Mouse (Mus musculus) liver, postnatal 0 days (tissue): ENCODE measurements around the gene Kcnab2. TPM values are rescaled to one million over a fixed set of nuclear protein-coding genes. Genes with fewer than 3 reads are reported as not detected.
A peak's percentile ranks its signal among the peaks of the same experiment; 100 is the strongest.

Experiments used
- ATAC-seq: fragments of 200-750 bp; cut with Nextera tagmentation; 2 replicates; pipeline ENCODE4 v1.8.0; 2017; ENCODE audit warnings: mild to moderate bottlenecking, moderate library complexity
- DNase-seq: peaks from one replicate; pipeline ENCODE4 v3.0.0-alpha.2; 2016
- H3K27ac ChIP-seq: fragments of 300-500 bp; sonication (generic); 2 replicates; pipeline ENCODE4 v1.5.1; 2014; ENCODE audit warnings: antibody characterized with exemption, moderate library complexity, mild to moderate bottlenecking, low read depth
- H3K27me3 ChIP-seq: fragments of 300-500 bp; sonication (generic); 2 replicates; pipeline ENCODE4 v1.6.1; 2014; ENCODE audit warnings: low read length, control low read depth, mixed read lengths; ENCODE audit not compliant: insufficient read depth
- H3K36me3 ChIP-seq: fragments of 300-500 bp; sonication (generic); replicated peaks from 2 replicates; pipeline ENCODE4 v1.6.1; 2014; ENCODE audit warnings: mild to moderate bottlenecking, control low read depth, low read length, moderate library complexity, mixed read lengths; ENCODE audit not compliant: insufficient read depth
- H3K4me1 ChIP-seq: fragments of 300-500 bp; sonication (generic); 2 replicates; pipeline ENCODE4 v1.6.1; 2014; ENCODE audit warnings: antibody characterized with exemption, mild to moderate bottlenecking, control low read depth; ENCODE audit not compliant: insufficient read depth
- H3K4me2 ChIP-seq: fragments of 300-500 bp; sonication (generic); 2 replicates; pipeline ENCODE4 v1.6.1; 2014; ENCODE audit warnings: low read depth, mild to moderate bottlenecking, low read length, moderate library complexity, mixed read lengths
- H3K4me3 ChIP-seq: fragments of 300-500 bp; sonication (generic); 2 replicates; pipeline ENCODE4 v1.5.1; 2014; ENCODE audit warnings: low read depth, low read length
- H3K9ac ChIP-seq: fragments of 300-500 bp; sonication (generic); replicated peaks from 2 replicates; pipeline ENCODE4 v1.6.1; 2014; ENCODE audit warnings: mild to moderate bottlenecking, moderate library complexity
- H3K9me3 ChIP-seq: fragments of 300-500 bp; sonication (generic); 2 replicates; pipeline ENCODE4 v1.6.1; 2016; ENCODE audit warnings: mild to moderate bottlenecking, control low read depth, low read length, mixed read lengths
- CTCF ChIP-seq: sonication (generic); IDR thresholded peaks from 2 replicates; pipeline ENCODE4 v1.5.1; 2016; ENCODE audit warnings: antibody characterized with exemption, low read depth
- EP300 ChIP-seq: IDR thresholded peaks from 2 replicates; pipeline ENCODE4 v1.6.1; 2016; ENCODE audit warnings: antibody characterized with exemption, low read depth, mild to moderate bottlenecking
- WGBS: fragments of 180-500 bp; shearing (Covaris S2); extraction: QIAGEN DNeasy Blood & Tissue Kit; methylation state at CpG from one replicate; pipeline ENCODE4 v1.1.7; 2014; ENCODE audit not compliant: insufficient replicate concordance; 5-methylcytosine and 5-hydroxymethylcytosine counted together
- polyA plus RNA-seq: library from polyadenylated mRNA; unstranded; fragments of >200 nt; fragmentation: Nextera tagmentation; extraction: Ambion mirVana; gene quantifications from 2 replicates; pipeline ENCODE4 v1.2.1, GENCODE M21; 2015

Kcnab2 gene
- polyA plus RNA-seq, 1 experiment from 2014 or later = 6.7 TPM

DNA sequence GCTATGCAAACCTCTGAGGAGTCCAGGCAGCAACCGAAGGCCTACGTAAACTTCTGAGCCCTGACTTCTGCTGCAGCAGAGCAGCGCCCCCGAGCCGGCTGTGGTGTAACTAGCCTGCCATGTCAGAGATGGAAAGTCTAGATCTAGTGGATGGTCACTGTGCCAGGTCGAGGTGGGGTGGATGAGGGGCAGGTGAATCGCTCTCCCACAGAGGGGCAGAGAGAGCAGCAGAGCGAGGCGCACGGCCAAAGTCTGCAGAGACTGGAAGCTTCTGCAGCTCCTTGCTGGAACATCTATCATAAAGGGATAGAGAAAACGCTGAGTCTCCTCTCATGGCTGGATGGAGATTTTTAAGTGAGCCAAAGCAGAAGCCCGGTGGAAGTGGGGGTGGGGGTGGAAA is 15.2 kb downstream of the Kcnab2 start:
- TF ChIP-seq CTCF = no peak
- TF ChIP-seq EP300 = no peak
- DNase-seq (no peak), ATAC-seq (no peak)
- H3K36me3 ChIP-seq = no peaks in the 10 kb centered on the region
- no peak overlapping the region for H3K27ac ChIP-seq
- no peaks in the 10 kb centered on the region for H3K27me3 ChIP-seq
- H3K9ac ChIP-seq = no peak overlapping the region
- WGBS = 82% methylated on average over 12 of the region's 12 CpGs
- H3K4me3 ChIP-seq = no peak overlapping the region
- no peak overlapping the region for H3K4me2 ChIP-seq
- H3K4me1 ChIP-seq = no peaks in the 10 kb centered on the region
- H3K9me3 ChIP-seq = no peaks in the 10 kb centered on the region

DNA sequence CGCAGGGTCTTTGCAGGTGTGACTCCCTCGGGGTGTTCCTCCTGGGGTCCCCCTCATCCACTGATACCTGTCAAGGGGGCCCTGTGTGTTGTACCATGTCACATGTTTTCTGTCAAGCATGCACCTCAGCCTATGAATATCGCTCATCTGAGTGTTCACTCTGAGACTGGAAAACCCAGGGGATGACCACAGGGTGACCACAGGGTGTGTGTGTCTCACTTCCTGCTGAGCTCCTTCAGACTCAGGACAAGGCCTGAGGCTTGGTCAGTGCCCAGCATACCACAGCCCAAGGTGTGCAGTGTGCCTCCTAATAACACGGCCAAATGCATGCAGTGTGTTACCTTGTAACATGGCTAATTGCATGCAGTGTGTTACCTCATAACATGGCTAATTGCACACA is 20.0 kb downstream of the Kcnab2 start:
- Histone ChIP-seq H3K27me3 (no peaks in the 10 kb centered on the region), H3K4me3 (no peak overlapping the region), H3K9me3 (no peaks in the 10 kb centered on the region), H3K4me2 (no peak overlapping the region), H3K36me3 (no peaks in the 10 kb centered on the region), H3K4me1 (no peaks in the 10 kb centered on the region), H3K9ac (no peak overlapping the region), H3K27ac (no peak overlapping the region)
- DNase-seq (no peak), ATAC-seq (no peak)
- WGBS = 67% methylated on average over 4 of the region's 4 CpGs
- TF ChIP-seq CTCF (no peak), EP300 (no peak)

DNA sequence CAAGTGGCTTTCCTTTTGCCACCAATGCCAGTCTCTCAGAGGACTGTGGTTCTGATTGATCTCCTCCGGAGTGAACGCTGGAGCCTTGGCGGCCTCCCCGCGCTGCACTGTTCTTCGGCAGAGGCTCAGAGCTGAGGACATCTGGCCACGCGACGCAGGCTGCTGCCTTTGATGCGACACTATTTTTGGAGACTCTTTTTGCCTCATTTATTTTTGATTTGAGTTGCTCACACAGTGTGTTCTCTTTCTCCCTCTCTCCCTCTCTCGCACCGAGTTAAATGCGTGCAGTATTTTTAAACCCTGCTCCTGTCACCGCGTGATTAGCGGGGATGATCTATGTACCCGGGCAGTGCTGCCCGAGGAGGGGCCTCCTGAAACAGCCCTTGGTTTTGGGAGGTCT is 21.1 kb downstream of the Kcnab2 start:
- H3K9me3 ChIP-seq = no peaks in the 10 kb centered on the region
- H3K4me2 ChIP-seq = no peak overlapping the region
- no peak overlapping the region for H3K4me3 ChIP-seq
- H3K27ac ChIP-seq = no peak overlapping the region
- no peaks in the 10 kb centered on the region for H3K27me3 ChIP-seq
- DNase-seq = no peak
- ATAC-seq = no peak
- H3K9ac ChIP-seq = no peak overlapping the region
- 76% methylated on average over 18 of the region's 18 CpGs for WGBS
- H3K4me1 ChIP-seq = no peaks in the 10 kb centered on the region
- TF ChIP-seq CTCF = no peak
- TF ChIP-seq EP300 = no peak
- H3K36me3 ChIP-seq = no peaks in the 10 kb centered on the region

DNA sequence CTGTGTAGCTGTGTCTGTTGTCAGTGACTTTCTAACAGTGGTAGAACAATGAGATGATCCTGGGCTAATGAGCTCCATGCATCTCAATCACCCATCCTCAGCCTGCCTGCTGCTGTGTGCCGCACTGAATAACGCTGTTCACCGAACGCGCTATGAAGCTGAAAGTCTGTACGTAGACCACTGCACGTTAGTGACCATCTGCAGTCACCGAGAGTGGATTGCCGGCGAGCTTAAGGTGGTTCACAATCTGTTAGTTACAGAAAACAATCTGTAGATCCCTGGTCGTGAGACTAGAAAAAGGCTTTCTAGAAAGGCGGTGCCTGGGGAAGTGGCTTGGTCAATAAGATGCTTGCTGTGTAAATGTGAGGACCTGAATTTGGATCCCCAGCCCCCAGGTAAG is 23.5 kb downstream of the Kcnab2 start:
- ATAC-seq (no peak), DNase-seq (no peak)
- Histone ChIP-seq H3K36me3 (no peaks in the 10 kb centered on the region), H3K9ac (no peak overlapping the region), H3K9me3 (no peaks in the 10 kb centered on the region), H3K27me3 (no peaks in the 10 kb centered on the region), H3K27ac (no peak overlapping the region), H3K4me1 (no peaks in the 10 kb centered on the region), H3K4me2 (no peak overlapping the region), H3K4me3 (no peak overlapping the region)
- WGBS = 84% methylated on average over 12 of the region's 12 CpGs
- TF ChIP-seq CTCF (no peak), EP300 (no peak)

DNA sequence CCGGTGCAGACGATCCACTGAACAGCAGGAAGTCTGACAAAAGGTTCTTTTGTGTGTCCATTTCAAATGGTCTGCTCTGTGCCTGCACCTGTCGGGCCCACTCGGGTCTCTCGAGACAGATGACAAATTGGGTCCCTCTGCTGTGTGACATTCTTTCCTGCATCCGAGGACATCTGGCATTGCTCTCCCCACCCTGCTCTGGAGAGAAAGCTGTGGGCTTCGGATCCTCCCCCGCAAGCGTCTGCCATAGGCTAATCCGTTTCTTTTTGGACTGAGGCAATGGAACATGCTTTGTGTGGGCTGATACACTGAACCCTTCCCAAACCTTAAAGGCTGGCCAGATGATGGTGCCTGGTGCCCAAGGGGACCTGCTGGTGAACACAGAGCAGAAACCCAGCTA is 24.6 kb downstream of the Kcnab2 start:
- no peak overlapping the region for H3K4me3 ChIP-seq
- ATAC-seq = no peak
- H3K27ac ChIP-seq = no peak overlapping the region
- H3K4me2 ChIP-seq = no peak overlapping the region
- no peak for TF ChIP-seq CTCF
- no peak for TF ChIP-seq EP300
- WGBS = 72% methylated on average over 10 of the region's 10 CpGs
- no peak overlapping the region for H3K9ac ChIP-seq
- no peaks in the 10 kb centered on the region for H3K4me1 ChIP-seq
- H3K9me3 ChIP-seq = no peaks in the 10 kb centered on the region
- no peaks in the 10 kb centered on the region for H3K27me3 ChIP-seq
- no peak for DNase-seq
- no peaks in the 10 kb centered on the region for H3K36me3 ChIP-seq

DNA sequence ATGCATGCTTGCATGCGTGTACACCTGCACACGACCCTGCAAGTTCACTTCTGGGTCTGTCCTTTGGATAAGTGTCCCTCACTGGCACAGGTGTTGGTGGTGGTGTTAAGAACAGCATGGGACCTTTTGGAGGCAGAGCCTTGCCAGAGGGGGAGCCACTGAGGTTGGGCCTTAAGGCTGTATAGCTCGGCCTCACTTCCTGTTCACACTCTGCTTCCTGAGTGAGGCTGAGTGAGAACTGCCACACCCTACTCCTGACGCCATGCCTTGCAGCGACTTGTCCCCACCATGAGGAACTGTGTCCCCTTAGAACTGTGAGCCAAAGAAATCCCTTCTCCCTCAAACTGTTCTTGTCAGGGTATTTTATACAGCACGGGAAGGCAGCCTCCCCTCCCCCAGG is 26.3 kb downstream of the Kcnab2 start:
- Histone ChIP-seq H3K9ac (no peak overlapping the region), H3K27ac (no peak overlapping the region), H3K27me3 (no peaks in the 10 kb centered on the region), H3K36me3 (no peaks in the 10 kb centered on the region), H3K4me3 (no peak overlapping the region), H3K9me3 (no peaks in the 10 kb centered on the region), H3K4me1 (peaks cover 5% of the 10 kb centered on the region; the same call in 1 of the 2 replicates), H3K4me2 (no peak overlapping the region)
- TF ChIP-seq CTCF (no peak), EP300 (no peak)
- ATAC-seq (no peak), DNase-seq (no peak)
- 68% methylated on average over 6 of the region's 6 CpGs for WGBS

DNA sequence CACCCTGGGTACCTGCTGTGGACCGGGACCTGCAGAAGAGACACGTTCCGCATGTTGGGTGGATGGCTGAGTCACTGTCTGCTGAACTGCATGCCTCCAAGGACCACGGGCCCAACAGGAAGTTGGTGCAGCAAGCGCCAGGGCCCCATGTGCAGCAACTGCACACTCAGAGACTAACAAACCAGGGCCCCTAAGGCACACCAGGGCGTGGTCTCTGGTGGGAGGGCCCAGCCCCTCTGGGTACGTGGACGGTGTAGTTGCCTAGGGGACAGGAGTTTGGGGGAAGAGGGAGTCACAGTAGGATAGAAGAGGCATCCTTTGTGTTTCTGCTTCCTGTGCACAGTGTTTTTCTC is 29.0 kb downstream of the Kcnab2 start:
- WGBS = 29% methylated on average over 8 of the region's 8 CpGs
- no peak for TF ChIP-seq CTCF
- TF ChIP-seq EP300 = no peak
- ATAC-seq (peak; percentile 77), DNase-seq (peak; percentile 70)
- peak overlapping the region; percentile 71 for H3K27ac ChIP-seq
- no peaks in the 10 kb centered on the region for H3K27me3 ChIP-seq
- H3K4me3 ChIP-seq = peak overlapping the region; percentile 42
- no peaks in the 10 kb centered on the region for H3K36me3 ChIP-seq
- H3K4me1 ChIP-seq = peaks cover 13% of the 10 kb centered on the region; the same call in 1 of the 2 replicates
- peak overlapping the region; percentile 59; the same call in 1 of the 2 replicates for H3K9ac ChIP-seq
- peak overlapping the region; percentile 63 for H3K4me2 ChIP-seq
- no peaks in the 10 kb centered on the region for H3K9me3 ChIP-seq
